Mouse (Mus musculus): ENCODE measurements around the gene 4930539E08Rik.

Gene 4930539E08Rik

DNA sequence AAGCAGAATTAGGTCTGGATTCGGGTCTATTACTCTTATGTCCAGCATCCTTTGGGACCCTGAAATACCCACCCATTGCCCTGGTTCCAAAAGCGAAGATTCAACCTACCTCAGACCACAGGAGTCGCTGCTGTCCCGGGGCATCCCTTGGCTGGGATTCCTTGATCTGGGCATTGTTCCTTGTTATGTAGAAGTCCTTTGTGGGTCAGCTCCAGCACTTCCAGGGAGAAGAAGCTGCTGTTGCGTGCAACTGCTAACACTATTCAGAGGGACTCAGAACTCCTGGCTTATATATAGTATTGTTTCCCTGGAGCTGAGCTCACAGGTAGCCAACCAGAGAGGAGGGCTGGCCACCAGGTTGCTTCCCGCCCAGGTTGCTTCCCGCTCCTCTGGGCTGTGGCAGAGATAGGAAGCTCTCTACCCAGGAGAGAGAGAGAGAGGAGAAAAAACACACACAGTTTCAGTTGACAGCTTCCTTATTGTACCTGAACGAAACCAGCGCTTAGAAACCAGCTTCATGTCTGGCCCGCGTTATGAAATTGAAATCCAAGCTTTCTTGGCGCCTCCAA is at the start of gene 4930539E08Rik:
Gene 4930539E08Rik, minus strand, starts transcription at position 265 of the 569 bp plus-strand sequence.
- CTCF ChIA-PET, result interaction anchor here (0.6 to 0.7 kb wide), 2 partner anchors 113 to 361 kb away, joined by 3 to 4 read pairs; no protein-coding TSS in a partner anchor

DNA sequence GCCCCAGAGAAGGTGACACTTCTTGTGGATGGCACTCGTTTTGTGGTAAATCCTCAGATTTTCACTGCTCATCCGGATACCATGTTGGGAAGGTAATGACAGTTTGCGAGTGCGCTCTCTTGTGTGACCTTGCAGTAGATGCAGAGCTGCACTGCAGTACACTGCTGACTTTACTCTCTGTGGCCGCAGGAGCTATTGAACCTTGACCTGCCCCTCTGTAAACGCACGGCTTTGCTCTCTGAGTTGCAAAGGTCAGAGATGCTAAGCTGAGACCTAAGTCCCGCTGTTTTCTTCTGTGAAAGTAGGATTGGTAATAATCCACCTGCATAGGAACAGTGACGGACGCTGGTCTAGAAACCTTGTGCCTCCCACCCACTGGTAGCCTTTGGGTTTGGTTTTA is 46.5 kb upstream of the 4930539E08Rik start:
- CTCF ChIA-PET, result no interaction called here

DNA sequence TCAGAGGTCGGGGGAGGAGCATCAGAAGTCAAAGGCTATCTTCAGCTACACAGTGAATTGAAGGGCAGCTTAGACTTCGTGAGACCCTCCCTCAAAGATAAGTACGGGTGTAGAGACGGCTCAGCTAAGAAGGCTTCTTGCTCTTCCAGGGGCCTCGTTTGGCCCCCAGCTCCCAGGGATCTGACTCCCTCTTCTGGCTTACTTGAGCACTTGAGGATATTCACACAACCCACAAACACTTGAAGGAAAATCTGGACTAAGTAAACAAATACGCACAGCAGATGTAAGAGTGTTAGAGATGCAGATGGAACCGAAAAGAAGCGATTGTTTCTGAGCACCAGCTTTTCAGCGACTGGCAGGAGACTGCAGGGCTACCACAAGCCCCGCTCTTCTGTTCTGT is 45.5 kb upstream of the 4930539E08Rik start:
- CTCF ChIA-PET, result no interaction called here

DNA sequence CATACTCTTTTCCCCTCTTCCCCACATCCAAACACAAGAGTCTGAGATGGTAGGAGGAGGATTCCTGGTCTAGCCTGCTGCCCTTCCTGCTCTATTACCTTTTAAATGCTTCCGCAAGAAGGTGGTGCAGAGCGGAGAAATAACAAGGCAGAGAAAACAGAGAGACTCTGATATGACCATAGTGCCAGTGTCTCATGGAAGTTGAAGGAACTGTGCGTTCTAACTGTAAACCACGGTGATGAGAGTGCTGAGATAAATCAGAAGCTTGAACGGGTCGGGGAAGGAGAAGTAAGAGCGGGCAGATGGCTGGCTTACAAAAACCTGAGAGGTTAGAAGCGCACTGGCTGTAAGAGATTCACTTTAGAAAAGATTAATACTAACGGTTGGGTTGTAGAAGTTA is 39.3 kb upstream of the 4930539E08Rik start:
- CTCF ChIA-PET, result interaction anchor here (0.6 kb wide), 1 partner anchor 17 kb away, joined by 3 read pairs; no protein-coding TSS in a partner anchor

DNA sequence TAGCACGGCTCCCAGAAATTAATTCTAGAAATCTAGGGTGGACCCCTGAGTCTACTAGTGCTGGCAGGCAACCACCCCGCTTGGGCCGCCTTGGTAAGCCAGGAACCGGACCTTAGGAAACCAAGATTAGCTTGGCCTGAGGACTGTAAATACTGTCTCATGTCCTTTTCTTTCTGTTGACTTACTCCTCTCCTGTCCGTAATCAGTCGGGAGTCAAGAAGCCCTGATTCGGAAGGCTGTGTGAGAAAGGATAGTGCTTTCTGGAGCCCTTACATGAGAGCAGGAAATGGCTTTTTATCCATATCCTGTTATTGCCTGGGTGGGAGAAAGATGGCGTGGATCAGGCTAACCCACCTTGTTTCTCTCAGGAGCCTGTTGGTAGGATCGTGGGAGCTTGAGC is 38.1 kb upstream of the 4930539E08Rik start:
- CTCF ChIA-PET, result no interaction called here

DNA sequence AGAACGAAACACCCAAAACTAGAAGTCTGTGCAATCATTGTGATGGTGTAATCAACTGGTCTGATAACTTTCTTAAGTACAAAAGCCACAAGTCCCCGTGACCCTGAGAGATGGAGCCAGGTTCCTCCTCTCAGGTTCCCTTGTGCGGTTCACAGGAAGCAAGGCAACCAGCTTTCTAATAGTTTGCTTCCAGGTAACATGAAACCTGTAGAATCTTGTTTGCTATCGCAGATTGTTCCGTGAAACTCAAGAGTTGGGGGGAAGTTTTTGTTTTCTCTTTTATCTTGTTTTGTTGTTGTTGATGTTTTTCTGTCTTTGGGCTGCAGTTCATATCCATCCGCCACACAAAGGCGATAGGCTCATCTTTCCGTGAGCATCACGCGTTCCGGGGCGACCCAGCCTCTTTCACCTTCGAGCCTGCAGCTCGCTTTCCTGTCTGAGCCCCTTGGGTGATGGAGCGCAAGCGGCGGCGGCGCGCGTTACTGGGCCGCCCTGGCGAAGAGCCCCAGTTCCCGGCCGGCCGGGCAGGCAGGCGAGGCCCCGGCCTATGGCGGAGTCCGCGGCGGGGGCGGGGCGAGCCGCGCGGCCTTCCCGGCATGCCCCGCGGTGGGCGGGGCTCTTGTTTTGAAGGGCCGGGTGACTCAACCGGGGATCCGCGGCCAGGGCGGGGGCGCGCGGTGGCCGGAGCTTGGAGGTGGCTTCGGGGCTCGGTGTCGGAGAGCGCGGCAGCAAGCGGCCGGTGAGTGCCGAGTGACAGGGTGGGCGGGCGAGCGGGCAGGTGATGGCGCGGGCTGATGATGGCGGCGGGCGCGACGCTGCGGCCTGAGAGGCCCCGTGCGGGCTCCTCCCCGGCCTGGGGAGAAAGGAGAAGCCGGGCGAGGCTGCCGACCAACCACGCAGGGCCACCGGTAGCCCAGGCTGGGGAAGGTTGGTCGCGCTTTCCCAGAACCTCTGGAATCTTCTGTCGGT is 37.0 kb upstream of the 4930539E08Rik start, which contains the start of gene Kctd20:
Gene Kctd20, plus strand, starts transcription at position 120 of the 969 bp plus-strand sequence.
- CTCF ChIA-PET, result no interaction called here

DNA sequence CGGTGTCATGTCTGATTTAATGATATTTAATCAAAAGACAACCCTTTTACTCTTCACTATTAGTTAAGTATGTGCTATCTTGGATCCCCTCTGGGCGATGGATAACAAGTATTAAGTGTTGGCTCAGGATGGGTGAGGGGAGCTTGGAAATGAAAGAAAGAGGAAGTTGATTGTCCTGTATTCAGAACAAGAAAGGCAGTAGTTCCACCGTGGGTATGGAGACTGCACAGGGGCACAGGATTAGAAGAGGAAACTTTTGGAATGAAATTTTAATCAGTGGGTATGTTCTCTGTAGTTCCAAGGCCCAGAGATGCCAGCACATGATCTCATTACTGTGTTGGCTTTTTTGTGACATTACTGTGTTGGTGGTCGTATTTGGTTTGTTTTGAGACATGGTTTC is 35.6 kb upstream of the 4930539E08Rik start:
- CTCF ChIA-PET, result no interaction called here

DNA sequence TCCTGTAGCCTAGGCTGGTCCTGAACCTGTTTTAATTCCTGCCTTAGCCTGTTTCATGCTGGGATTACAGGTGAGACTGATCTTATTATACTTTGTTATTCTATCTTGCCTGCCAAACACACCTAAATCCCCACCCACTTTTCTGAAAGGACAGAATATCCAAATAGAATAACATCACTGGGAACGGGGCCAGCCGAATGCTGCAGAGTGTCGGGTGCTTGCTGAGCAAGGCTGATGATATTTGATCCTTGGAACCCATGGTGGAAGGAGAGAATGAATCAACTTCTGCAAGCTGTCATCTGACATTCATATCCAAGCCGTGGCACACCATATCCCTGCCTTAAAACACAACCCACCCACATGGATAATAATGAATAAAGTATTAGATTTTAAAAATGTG is 33.5 kb upstream of the 4930539E08Rik start:
- CTCF ChIA-PET, result no interaction called here

DNA sequence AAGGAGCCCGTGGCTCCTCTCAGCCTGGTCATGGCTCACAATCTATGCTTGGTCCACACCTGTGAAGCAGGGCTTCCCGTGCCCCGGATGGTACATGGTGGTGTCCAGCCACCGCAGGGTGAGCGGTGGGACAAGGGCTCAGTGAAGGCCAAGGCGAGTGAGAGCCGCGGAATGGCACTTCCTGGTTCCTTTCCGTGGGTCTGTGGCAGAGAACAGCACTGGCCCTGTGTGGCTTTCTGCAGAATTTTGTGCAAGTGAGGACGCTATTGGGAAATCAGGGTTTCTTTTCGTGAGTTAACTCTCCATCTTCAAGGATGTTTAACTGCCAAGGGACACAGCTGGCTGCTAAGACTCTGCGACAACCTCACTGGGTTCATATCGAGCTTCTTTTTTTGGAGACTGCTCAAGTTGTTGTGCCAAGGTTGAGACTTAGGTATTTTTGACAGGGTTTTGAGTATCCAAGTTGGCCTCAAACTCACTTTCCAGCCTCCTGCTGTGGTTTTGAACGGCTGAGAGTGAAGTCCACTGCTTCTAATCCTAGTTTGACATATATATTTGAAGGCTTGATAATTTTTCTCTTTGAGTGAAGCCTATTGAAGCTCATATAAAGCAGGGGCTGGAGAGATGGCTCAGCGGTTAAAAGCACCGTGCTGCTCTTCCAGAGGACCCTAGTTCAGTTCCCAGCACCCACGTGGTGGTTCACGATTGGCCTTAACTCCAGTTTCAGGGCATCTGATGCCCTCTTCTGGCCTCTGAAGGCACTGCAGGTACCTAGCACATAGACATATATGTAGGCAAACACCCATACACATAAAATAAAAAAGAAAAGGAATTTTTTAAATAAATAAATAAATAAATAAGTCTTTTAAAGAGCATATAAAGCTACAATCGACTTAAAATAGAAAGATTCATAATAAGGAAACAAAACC is 32.2 kb upstream of the 4930539E08Rik start:
- CTCF ChIA-PET, result no interaction called here

DNA sequence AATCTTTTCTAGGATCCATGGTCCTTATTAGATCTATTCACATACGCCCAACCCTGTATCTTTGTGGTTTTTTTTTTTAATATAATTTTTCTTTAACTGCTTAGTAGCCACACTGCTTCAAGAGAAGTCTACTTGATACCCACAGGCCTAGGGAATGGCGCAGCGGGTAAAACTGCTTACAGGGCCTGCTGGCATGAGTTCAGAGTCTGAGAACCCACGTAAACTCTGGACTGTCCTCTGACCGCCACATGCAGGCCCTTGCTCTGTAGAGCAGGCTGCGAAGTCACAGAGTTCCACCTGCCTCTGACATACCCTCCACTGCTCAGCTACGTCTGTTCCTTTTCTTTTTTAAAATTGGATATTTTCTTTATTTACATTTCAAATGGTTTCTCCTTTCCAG is 29.4 kb upstream of the 4930539E08Rik start:
- CTCF ChIA-PET, result no interaction called here

DNA sequence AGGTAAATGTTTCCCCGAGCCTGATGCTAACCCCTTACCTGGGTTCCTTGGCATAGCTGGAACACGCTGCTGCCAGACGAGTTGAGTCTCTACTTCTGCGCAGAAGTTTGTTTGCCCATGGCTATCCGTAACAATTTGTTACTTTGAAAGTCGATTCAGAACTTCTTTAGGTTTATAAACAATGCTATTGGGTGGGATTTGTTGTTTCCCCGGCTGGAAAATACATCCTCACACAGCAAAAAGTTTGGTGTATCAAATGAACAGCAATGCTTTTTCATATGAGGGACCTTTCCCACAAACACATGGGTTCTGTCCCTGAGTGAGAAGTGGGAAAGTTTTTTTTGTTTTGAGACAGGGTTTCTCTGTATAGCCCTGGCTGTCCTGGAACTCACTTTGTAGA is 28.6 kb upstream of the 4930539E08Rik start, which contains the start of gene Pxt1:
Gene Pxt1, minus strand, starts transcription at position 101 of the 400 bp plus-strand sequence.
- CTCF ChIA-PET, result no interaction called here

DNA sequence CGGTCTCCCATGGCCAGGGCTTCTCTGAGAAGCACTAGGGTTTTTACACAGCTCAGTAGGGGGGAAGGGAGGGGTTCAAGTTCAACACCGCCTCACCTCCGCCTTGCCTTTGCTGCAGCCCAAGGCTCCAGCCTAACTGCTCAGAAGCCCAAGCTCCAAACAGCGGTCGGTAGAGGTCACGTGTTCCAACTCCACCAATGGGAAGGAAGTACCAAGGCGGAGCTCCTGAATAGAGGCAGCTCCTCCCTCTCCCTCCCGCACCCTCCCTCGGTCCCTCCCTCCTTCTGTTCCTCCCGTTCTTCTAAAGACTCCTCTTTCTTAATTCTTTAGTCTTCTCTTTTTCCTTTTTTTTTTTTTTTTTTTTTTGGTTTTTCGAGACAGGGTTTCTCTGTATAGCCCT is 27.0 kb upstream of the 4930539E08Rik start:
- CTCF ChIA-PET, result interaction anchor here (0.5 to 0.7 kb wide), 3 partner anchors 13 to 194 kb away, joined by 3 to 5 read pairs (median 3); no protein-coding TSS in a partner anchor

DNA sequence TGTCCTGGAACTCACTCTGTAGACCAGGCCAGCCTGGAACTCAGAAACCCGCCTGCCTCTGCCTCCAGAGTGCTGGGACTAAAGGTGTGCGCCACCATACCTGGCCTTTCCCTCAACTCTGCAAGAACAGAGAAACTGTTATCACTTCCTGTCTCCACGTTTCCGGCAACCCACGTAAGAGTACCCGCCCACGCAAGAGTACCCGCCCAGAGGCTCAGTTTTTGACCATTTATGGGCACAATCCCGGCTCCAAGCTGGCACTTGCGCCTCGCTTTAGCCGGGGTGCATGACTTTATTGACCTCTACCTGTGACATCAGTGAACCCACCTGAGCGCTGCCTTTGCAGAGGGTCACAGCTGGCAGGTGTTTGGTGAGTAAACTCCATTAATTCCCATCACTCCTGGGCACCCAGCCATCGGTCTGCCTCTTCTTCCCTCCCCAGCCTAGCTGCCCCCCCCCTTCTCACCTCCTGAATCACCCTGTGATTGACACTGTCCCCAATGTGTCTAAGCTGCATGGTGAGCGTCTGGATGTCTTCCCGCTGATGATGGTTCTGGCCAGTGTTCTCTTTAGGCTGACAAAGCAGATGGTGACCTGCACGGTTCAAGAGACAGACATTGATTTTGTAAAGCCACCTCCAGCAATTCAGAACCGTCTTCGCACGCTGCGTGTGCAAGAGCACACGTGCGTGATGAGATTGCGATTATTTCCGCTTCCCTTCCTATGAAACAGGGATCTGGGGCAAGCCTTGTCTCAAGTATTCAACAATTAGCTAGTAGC is 25.8 kb upstream of the 4930539E08Rik start:
- CTCF ChIA-PET, result interaction anchor here (0.5 kb wide), 1 partner anchor 585 kb away, joined by 3 read pairs; no protein-coding TSS in a partner anchor

DNA sequence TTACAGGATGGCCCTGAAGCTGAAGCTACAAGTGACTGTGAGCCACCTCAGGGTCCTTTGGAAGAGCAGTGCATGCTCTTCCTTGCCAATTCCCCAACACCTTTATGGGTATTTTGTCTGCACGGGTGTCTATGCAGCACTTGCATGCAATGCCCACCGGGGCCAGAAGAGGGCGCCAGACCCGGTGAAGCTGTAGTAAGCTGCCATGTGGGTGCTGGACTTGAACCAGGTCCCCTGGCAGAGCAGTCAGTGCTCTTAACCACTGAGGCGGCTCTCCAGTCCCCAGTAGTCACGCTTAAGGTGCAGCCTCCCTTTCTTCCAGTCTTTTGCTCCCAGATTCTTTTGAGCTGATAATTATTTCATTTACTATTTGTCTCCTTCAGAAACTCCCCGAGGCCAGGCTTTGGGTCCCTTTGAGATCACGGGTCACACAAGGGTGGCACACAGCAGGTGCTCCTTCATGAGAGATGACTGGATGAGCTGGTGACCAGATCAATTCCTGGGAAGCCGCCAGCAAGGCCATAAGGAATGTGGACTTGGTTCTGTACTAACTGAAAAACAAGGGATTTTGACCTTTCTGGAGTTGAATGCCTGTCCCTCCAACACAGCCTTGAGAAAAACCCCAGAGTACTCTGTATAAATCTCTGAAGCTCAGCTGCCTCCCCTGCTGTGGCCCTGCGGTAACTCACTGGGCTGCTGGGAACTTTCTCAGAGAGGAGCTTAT is 21.7 kb upstream of the 4930539E08Rik start:
- CTCF ChIA-PET, result interaction anchor here (0.6 to 1.1 kb wide), 3 partner anchors 10 to 235 kb away, joined by 3 to 6 read pairs (median 4); no protein-coding TSS in a partner anchor

DNA sequence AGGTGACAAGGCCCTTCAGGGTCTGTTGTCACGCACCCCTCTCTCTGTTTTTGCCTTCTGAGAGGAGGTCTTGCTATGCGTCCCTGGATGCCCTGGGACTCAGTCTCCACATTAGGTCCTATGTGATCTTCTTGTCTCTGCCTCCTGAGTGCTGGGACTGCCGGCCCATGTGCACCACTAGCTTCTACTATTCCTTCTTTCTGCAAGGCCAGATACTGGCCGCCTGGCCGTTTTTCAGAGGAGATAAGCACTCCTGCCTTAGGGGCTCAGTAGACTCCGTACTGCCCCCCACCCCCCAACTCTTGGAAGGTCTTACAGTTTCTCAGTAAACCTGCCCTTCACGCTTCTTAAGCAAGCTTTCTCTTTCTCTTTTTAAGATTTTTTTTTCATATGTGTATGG is 21.0 kb upstream of the 4930539E08Rik start:
- CTCF ChIA-PET, result interaction anchor here (0.6 to 0.8 kb wide), 2 partner anchors 30 to 541 kb away, joined by 9 to 13 read pairs; no protein-coding TSS in a partner anchor

DNA sequence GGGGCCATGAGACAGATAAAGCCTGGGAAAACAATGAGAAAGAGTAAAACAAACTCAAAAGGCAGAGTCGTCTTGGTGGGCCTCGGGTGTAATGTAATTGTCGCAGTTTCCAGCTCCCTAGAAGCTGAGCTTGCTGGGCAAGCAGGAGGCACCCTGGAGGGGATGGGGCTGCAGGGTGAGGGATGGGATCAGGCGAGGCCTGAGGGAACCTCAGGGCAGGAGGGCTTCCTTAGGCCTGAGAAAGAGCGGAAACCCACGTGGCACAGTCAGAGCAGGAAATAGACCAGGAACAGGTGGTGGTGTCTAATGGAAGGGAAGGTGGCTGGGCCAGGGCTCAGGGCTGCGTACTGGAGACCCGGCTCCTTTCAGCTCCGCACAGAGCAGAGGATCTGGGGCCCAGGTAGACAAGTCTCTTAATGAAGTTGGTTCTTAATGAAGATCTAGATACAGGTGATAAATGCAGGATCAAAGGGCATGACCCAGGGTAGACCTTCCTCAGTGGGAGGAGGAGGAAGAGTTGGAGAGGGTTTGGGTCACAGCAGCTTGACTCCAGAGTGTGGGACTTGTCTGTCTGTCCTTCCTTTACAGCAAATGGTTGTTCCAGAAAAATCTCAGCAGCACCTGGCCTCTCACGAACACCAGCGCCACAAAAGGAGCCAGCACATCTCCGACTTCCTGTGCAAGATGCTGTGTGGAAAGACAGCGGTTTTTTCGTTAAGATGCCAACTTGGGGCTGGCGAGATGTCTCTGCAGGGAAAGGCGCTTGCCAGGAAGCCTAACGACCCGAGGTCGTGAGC is 19.2 kb upstream of the 4930539E08Rik start:
- CTCF ChIA-PET, result no interaction called here

DNA sequence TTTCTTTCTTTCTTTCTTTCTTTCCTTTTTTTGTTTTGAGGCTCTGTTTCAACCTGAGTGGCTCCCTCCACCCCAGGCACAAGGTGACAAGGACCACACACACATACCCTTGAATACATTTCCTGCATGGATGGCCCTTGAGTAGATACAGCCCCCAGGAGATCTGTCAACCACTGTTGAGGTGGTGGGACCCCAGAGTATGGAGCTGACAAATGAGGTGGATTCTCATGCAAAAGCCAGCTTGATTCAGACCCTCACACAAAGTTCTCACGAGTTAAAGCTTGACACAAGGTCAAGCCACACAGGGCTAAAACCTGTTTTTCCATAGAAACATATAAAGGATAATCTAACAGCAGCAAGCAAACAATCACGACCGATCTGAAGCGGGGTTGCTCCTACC is 17.1 kb upstream of the 4930539E08Rik start:
- CTCF ChIA-PET, result no interaction called here

DNA sequence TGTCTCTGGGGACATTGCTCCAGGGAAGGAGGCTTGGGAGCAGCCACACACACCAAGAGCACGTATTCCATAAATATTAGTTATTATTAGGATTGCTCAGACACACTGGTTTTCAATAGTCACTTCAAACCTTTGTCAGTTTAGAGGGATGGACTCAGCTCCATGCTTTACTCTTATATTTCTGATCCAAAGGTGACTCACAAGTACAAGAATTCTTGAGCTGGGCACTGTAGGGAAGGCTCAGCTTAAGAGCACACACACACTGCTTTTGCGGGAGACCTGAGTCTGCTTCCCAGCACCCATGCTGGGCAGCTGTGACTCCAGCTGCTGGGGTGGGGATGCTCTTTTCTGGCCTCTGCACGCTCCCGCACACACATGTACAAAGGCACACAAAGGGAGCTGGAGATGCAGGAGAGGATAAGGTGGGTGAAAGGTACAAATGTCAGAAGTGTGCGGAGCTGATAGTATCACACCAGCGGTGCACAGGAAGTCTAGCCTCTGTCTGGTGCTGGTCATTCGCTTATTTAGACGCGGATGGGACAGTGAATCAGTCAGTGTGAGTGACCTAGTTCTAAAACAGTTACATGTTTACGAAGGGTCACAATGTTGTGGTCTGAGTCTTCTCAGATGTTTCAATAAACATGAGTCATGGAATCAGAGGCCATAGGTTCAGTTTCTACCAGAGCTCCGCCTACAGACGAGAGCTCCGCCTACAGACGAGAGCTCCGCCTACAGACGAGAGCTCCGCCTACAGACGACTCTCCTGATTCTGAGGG is 16.5 kb upstream of the 4930539E08Rik start:
- CTCF ChIA-PET, result no interaction called here

Measured in spleen, embryonic (tissue).